Mouse (Mus musculus): ENCODE measurements at regions not wholly inside any gene's neighbourhood (a gene's known extent, or its start where the extent isn't known, plus 50 kb on each side); places are given as distances from the start of the nearest gene placed in this dataset.

DNA sequence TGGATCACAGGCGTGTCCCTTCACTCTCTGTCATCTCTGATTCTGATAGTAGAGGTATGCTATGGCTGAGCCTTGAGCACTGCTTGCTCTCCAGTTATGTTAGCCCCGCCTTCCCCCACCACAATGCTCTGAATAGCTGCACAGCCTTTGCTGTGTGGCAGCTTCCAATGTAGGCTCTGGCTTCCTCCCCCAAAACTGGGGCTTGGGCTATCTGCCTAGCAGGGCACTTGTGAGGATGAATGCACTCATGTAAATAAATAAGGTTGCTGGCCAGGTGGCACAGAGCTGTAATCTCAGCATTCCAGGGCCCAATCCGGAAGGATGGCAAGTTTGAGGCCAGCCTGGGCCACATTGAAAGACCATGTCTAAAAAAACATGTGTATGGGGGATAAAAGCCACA is 103.6 kb upstream of the Sdk1 start:
- no peak for DNase-seq (ENCODE audit: low spot score in 2 of 2)

DNA sequence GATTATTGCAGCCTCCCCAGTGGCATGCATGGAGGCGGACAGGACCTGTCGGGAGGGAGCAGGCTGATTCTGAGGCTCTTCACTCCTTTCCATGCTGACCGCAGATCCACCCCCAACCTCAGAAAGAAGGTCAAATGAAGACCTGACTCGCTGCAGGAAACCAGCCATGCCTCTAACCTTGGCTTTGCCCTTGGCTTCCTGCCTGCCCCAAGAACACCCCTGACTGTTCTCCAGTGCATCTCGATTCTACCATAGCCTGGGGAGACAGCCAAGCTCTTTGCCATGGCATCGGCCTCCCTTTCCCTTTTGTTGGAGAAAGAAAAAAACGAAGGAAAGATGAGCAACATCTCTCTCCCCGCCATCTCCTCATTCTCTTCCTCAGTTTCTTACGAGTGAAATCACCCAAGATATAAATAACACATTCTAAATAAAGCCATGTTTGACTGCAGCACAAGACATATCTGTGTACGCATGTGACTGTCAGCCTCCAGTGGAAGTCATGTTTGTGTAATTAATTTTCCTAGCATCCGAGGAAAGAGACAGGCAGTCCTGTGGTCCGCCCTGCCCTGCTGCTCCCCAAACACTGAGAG is 102.4 kb upstream of the Sdk1 start:
- DNase-seq (ENCODE audit: low spot score in 2 of 2), result peak in 1 of 2 experiments; percentile 39

DNA sequence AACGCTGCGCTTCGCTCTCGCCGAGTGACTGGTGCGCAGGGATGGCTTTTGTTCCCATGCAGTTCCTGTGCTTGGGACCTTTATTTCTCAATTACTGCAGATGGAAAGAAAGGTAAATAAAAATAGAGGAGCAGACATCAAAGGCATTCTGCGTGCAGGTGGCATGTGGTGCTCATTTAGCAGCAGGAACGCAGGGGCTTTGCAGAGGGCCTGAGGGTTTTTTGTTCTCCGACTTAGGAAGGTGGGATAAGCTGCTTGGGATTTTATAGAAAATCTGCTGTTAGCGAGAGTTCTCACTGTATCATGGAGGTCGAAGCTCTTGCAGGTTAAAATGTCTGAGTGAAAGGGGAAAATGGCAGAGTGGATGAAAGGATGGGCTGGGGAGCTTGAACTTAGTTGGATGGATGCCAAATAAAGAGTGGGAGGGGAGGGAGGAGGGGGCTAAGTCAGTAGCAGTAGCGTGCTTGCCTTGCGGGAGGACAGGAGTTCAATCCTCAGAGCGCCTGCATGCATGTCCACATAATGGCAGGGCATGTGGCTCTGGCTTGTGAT is 101.9 kb upstream of the Sdk1 start:
- DNase-seq (ENCODE audit: low spot score in 2 of 2), result no peak

DNA sequence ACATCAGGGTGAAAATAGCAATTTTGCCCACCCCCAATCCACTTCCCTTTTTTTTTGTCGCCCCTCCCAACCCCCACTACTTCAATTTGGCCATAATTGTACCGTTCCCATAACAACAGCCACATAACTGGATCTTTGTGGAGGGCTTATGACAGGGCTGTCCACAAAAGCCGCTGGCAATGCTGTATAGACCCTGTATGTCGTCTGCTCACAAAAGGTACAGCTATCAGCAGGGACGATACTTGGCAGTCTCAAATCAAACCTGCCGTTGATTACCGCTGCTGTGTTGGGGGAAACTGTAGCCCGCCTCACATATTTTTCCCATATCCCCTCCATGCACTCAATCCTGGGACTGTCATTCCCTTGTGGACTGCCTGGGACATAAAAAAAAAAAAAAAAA is 80.9 kb upstream of the Sdk1 start:
- DNase-seq (ENCODE audit: low spot score in 2 of 2), result no peak

DNA sequence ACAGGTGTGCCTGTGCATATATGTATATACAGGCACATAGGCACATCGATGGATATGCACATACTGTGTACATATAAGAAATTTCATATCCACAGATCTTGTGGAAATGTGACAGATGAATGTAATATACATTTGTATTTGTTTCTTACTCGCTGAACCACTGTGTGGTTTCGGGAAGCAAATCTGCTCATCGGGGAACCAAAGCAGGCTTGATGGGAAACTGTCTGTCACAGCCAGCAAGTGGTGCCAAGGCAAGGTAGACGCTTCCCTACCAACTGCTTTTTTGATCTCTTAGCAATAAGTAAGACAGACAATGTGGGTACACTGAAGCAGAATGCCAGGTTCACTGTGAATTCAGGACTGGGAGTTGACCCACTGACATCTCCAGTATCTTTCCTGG is 80.3 kb upstream of the Sdk1 start:
- DNase-seq (ENCODE audit: low spot score in 2 of 2), result no peak

DNA sequence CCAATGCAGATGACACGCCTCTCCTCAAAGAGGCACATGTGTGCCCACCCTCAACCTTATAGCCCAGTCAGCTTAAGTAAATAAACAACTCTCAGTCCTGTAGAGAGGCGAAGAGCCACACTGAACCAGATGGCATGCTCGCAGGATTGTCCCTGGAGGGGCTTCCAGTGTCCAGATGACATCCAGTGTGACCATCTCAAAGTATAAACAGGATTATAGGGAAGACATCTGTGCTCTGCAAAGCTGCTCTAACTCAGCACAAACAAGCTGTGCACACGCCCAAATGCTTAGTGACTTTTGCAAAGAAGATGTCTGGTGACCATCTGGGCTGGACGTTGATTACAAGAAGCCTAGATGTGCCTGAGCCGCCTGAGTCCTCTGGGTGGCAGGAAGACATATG is 58.8 kb upstream of the Sdk1 start:
- DNase-seq (ENCODE audit: low spot score in 2 of 2), result no peak

GRCm38 (mm10) chr5:141189033-141189432 is 52.3 kb upstream of the Sdk1 start:
- DNase-seq (ENCODE audit: low spot score in 2 of 2), result no peak
